Mouse (Mus musculus) intestine, embryonic 14.5 days (tissue): ENCODE data around the gene Hibch. TPM values are rescaled to one million over a fixed set of nuclear protein-coding genes. Genes with fewer than 3 reads are reported as not detected.
A peak's percentile ranks its signal among the peaks of the same experiment; 100 is the strongest.

Experiments
- ATAC-seq: fragments of 200-750 bp; cut with Nextera tagmentation; replicated peaks from 2 replicates; pipeline ENCODE4 v1.8.0; 2017; ENCODE audit warnings: low read depth, moderate number of reproducible peaks, moderate TSS enrichment, moderate library complexity; ENCODE audit not compliant: low FRiP score, low TSS enrichment
- DNase-seq: peaks from one replicate; pipeline ENCODE4 v3.0.0-alpha.2; 2018; ENCODE audit warnings: low spot score
- H3K27ac ChIP-seq: fragments of 300-500 bp; sonication (generic); 2 replicates; pipeline ENCODE4 v1.5.1; 2014; ENCODE audit warnings: low read depth, mild to moderate bottlenecking, control low read depth
- H3K27me3 ChIP-seq: fragments of 300-500 bp; sonication (generic); replicated peaks from 2 replicates; pipeline ENCODE4 v1.6.1; 2014; ENCODE audit warnings: low read length, control low read depth; ENCODE audit not compliant: control insufficient read depth, insufficient read depth
- H3K36me3 ChIP-seq: fragments of 300-500 bp; sonication (generic); 2 replicates; pipeline ENCODE4 v1.6.1; 2014; ENCODE audit warnings: low read length, control low read depth; ENCODE audit not compliant: control insufficient read depth, insufficient read depth
- H3K4me1 ChIP-seq: fragments of 300-500 bp; sonication (generic); replicated peaks from 2 replicates; pipeline ENCODE4 v1.6.1; 2014; ENCODE audit warnings: low read length, control low read depth, mixed read lengths; ENCODE audit not compliant: control insufficient read depth, insufficient read depth
- H3K4me2 ChIP-seq: fragments of 300-500 bp; sonication (generic); 2 replicates; pipeline ENCODE4 v1.6.1; 2014; ENCODE audit warnings: low read length
- H3K4me3 ChIP-seq: fragments of 300-500 bp; sonication (generic); 2 replicates; pipeline ENCODE4 v1.5.1; 2014; ENCODE audit warnings: low read depth, low read length, control low read depth, mixed read lengths
- H3K9ac ChIP-seq: fragments of 300-500 bp; sonication (generic); 2 replicates; pipeline ENCODE4 v1.6.1; 2014; ENCODE audit warnings: mild to moderate bottlenecking, low read length
- H3K9me3 ChIP-seq: fragments of 300-500 bp; sonication (generic); 2 replicates; pipeline ENCODE4 v1.6.1; 2016; ENCODE audit warnings: low read length, control low read depth; ENCODE audit not compliant: control insufficient read depth
- WGBS: fragments of 180-500 bp; shearing (Covaris S2); extraction: QIAGEN DNeasy Blood & Tissue Kit; methylation state at CpG from one replicate; pipeline ENCODE4 v1.1.7; 2014; 5-methylcytosine and 5-hydroxymethylcytosine counted together
- polyA plus RNA-seq: library from polyadenylated mRNA; unstranded; fragments of >200 nt; fragmentation: Nextera tagmentation; extraction: Ambion mirVana; gene quantifications from 2 replicates; pipeline ENCODE4 v1.2.1, GENCODE M21; 2014

The Hibch gene
- polyA plus RNA-seq = 16.8 and 19.1 TPM in 2 replicates

- Histone ChIP-seq H3K9ac (peak within 1 kb of the TSS; percentile 69), H3K27ac (peak within 1 kb of the TSS; percentile 28; the same call in 1 of the 2 replicates), H3K4me3 (peak within 1 kb of the TSS; percentile 53), H3K4me2 (peak within 1 kb of the TSS; percentile 65), H3K9me3 (no peaks in the 10 kb centered on the region), H3K36me3 (no peaks in the 10 kb centered on the region), H3K4me1 (no peaks in the 10 kb centered on the region), H3K27me3 (no peaks in the 10 kb centered on the region)
- ATAC-seq (peak; percentile 100), DNase-seq (peak; percentile 96)
- 2% methylated on average over 45 of the region's 45 CpGs for WGBS
Measured at GRCm38 (mm10) chr1:52844782-52845665, at the start of gene Hibch. TSS of gene Hibch (plus strand) at chr1:52844929.

GRCm38 (mm10) chr1:52795927-52796326, 48.8 kb upstream of the Hibch start:
- no peak overlapping the region for H3K27ac ChIP-seq
- H3K4me1 ChIP-seq = 0 out of 2 replicates have a peak, but pooled peaks cover 12% of the 10 kb centered on the region
- no peaks in the 10 kb centered on the region for H3K27me3 ChIP-seq
- H3K9me3 ChIP-seq = no peaks in the 10 kb centered on the region
- WGBS = 81% methylated on average over 2 of the region's 2 CpGs
- no peak for ATAC-seq
- peaks cover 22% of the 10 kb centered on the region; the same call in 1 of the 2 replicates for H3K36me3 ChIP-seq
- H3K4me3 ChIP-seq = no peak overlapping the region
- DNase-seq = no peak
- no peak overlapping the region for H3K4me2 ChIP-seq
- H3K9ac ChIP-seq = no peak overlapping the region

- Histone ChIP-seq H3K9me3 (no peaks in the 10 kb centered on the region), H3K4me3 (no peak overlapping the region), H3K4me2 (no peak overlapping the region), H3K9ac (no peak overlapping the region), H3K27ac (no peak overlapping the region), H3K27me3 (no peaks in the 10 kb centered on the region), H3K36me3 (0 out of 2 replicates have a peak, but pooled peaks cover 2% of the 10 kb centered on the region), H3K4me1 (0 out of 2 replicates have a peak, but pooled peaks cover 12% of the 10 kb centered on the region)
- DNase-seq (peak; percentile 59), ATAC-seq (no peak; the same call in 1 of the 2 replicates)
- 34% methylated on average over 10 of the region's 10 CpGs for WGBS
Measured at GRCm38 (mm10) chr1:52799056-52799726, 45.5 kb upstream of the Hibch start.

- no peak overlapping the region for H3K4me2 ChIP-seq
- no peaks in the 10 kb centered on the region for H3K36me3 ChIP-seq
- 48% methylated on average over 5 of the region's 5 CpGs for WGBS
- DNase-seq (no peak), ATAC-seq (peak; percentile 53; the same call in 1 of the 2 replicates)
- no peak overlapping the region for H3K27ac ChIP-seq
- no peak overlapping the region for H3K4me3 ChIP-seq
- 0 out of 2 replicates have a peak, but pooled peaks cover 12% of the 10 kb centered on the region for H3K4me1 ChIP-seq
- H3K27me3 ChIP-seq = no peaks in the 10 kb centered on the region
- H3K9me3 ChIP-seq = no peaks in the 10 kb centered on the region
- H3K9ac ChIP-seq = no peak overlapping the region
Measured at GRCm38 (mm10) chr1:52799772-52800171, 45.0 kb upstream of the Hibch start.

- H3K9me3 ChIP-seq = no peaks in the 10 kb centered on the region
- 65% methylated on average over 3 of the region's 3 CpGs for WGBS
- no peaks in the 10 kb centered on the region for H3K36me3 ChIP-seq
- ATAC-seq = no peak
- H3K4me3 ChIP-seq = no peak overlapping the region
- no peak for DNase-seq
- H3K9ac ChIP-seq = no peak overlapping the region
- H3K4me1 ChIP-seq = 0 out of 2 replicates have a peak, but pooled peaks cover 12% of the 10 kb centered on the region
- H3K27ac ChIP-seq = no peak overlapping the region
- H3K4me2 ChIP-seq = no peak overlapping the region
- no peaks in the 10 kb centered on the region for H3K27me3 ChIP-seq
Measured at GRCm38 (mm10) chr1:52800340-52800740, 44.4 kb upstream of the Hibch start.

- H3K9me3 ChIP-seq = no peaks in the 10 kb centered on the region
- no peak for DNase-seq
- H3K36me3 ChIP-seq = no peaks in the 10 kb centered on the region
- 0 out of 2 replicates have a peak, but pooled peaks cover 12% of the 10 kb centered on the region for H3K4me1 ChIP-seq
- no peak for ATAC-seq
- H3K4me3 ChIP-seq = no peak overlapping the region
- no peak overlapping the region for H3K4me2 ChIP-seq
- 82% methylated on average over 5 of the region's 5 CpGs for WGBS
- H3K9ac ChIP-seq = no peak overlapping the region
- no peak overlapping the region for H3K27ac ChIP-seq
- no peaks in the 10 kb centered on the region for H3K27me3 ChIP-seq
Measured at GRCm38 (mm10) chr1:52801651-52802050, 43.1 kb upstream of the Hibch start.

DNA sequence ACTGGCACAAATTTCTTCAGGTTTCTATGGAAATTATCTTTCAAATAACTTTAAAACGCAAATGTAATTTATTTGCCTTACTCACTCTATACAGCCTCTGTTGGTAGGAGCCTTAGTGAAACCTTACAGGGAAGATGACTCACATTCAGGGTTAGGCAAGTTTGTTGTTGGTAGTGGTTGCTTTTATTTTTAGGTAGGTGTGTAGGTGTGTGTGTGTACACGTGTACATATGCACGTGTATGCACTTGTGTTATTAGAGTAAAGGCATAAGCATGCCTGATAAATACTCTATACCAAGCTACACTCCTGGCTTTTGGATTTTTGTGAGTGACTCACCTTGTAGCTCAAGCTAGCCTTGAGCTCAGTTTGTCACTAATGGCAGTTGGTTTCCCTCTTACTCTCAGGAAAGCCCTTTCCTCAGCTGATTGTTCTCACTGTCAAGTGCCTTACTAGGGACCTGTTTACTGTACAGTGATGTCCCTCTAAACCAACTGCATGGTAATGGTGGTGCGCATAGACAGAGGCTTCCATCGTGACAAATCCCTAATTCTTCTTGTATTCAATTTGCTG, 42.2 kb upstream of the Hibch start:
- H3K27ac ChIP-seq = no peak overlapping the region
- H3K4me2 ChIP-seq = no peak overlapping the region
- H3K4me1 ChIP-seq = 0 out of 2 replicates have a peak, but pooled peaks cover 12% of the 10 kb centered on the region
- no peaks in the 10 kb centered on the region for H3K36me3 ChIP-seq
- DNase-seq = no peak
- H3K4me3 ChIP-seq = no peak overlapping the region
- H3K9ac ChIP-seq = no peak overlapping the region
- H3K27me3 ChIP-seq = no peaks in the 10 kb centered on the region
- no peak for ATAC-seq
- WGBS = 86% methylated on average over 5 of the region's 5 CpGs
- H3K9me3 ChIP-seq = no peaks in the 10 kb centered on the region

DNA sequence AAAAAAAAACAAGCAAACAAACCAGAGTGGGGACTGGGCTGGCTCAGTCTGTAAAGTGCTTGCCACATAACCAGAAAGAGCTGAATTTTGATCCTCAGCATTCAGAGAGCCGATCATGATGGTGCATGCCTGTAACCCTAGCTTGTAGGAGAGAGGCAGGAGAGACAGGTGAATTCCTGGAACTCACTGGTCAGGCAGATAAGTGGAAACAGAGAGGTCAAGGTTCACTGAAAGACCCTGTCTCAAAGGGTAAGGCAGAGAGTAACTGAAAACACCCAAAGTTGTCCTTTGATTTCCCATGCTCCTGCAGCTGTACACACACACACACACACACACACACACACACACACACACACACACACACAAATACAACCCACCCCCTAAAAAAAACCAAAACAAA, 39.7 kb upstream of the Hibch start:
- no peaks in the 10 kb centered on the region for H3K4me1 ChIP-seq
- H3K27ac ChIP-seq = no peak overlapping the region
- no peaks in the 10 kb centered on the region for H3K9me3 ChIP-seq
- no peak for ATAC-seq
- no peaks in the 10 kb centered on the region for H3K36me3 ChIP-seq
- DNase-seq = no peak
- no peak overlapping the region for H3K9ac ChIP-seq
- H3K4me3 ChIP-seq = no peak overlapping the region
- H3K4me2 ChIP-seq = no peak overlapping the region
- 81% methylated on average over 1 of the region's 1 CpGs for WGBS
- no peaks in the 10 kb centered on the region for H3K27me3 ChIP-seq
